10 mouse cellular contexts compared by ENCODE assay signal in genomic region chr12:24537965-24538364, GRCm38 (mm10). TPM values are rescaled to one million over a fixed set of nuclear protein-coding genes. Genes with fewer than 3 reads are reported as not detected.
DNase-seq lines count a peak whose midpoint lies in the region; ATAC-seq and TF ChIP-seq lines count a peak whose summit lies in the region.
"Had no signal": no experiment of that assay in that cellular context is flagged by ENCODE, and none has a peak within 500 bp of the region (broad histone marks: within the 10 kb centered on the region; RNA-seq: fewer than 3 reads in every experiment).

No protein-coding gene starts in this region.

- no peaks in the 10 kb centered on the region for H3K9me3 ChIP-seq in heart, embryonic 12.5 days (replicated peaks)
- H3K9me3 ChIP-seq: lung, embryonic 15.5 days had no signal

- H3K4me1 ChIP-seq in heart, embryonic 12.5 days (replicated peaks): peaks cover 6% of the 10 kb centered on the region; the same call in 1 of the 2 replicates
- H3K4me1 ChIP-seq in kidney, adult 2 months (ENCODE audit: control insufficient read depth, insufficient read depth, low read length): no peaks in the 10 kb centered on the region
- H3K4me1 ChIP-seq: lung, embryonic 15.5 days had no signal

- no peak overlapping the region for H3K4me2 ChIP-seq in heart, embryonic 12.5 days
- H3K4me2 ChIP-seq: lung, embryonic 15.5 days had no signal

- no peak overlapping the region for H3K9ac ChIP-seq in heart, embryonic 12.5 days
- H3K9ac ChIP-seq: lung, embryonic 15.5 days had no signal

- no peaks in the 10 kb centered on the region for H3K27me3 ChIP-seq in heart, embryonic 12.5 days (replicated peaks)
- no peaks in the 10 kb centered on the region for H3K27me3 ChIP-seq in kidney, adult 2 months (replicated peaks; ENCODE audit: control insufficient read depth, insufficient read depth, low read length)
- H3K27me3 ChIP-seq: lung, embryonic 15.5 days had no signal

- TF ChIP-seq POLR2A in kidney, adult 2 months (IDR thresholded peaks at IDR 0.05; ENCODE audit: low read depth, low read length): no peak

- H3K36me3 ChIP-seq in heart, embryonic 12.5 days: peaks cover 3% of the 10 kb centered on the region
- H3K36me3 ChIP-seq in kidney, adult 2 months (ENCODE audit: control insufficient read depth, insufficient read depth, low read length): no peaks in the 10 kb centered on the region
- H3K36me3 ChIP-seq: lung, embryonic 15.5 days had no signal

- WGBS in heart, embryonic 12.5 days: 53% methylated on average over 4 of the region's 4 CpGs
- WGBS in kidney, adult 2 months: 84% methylated on average over 4 of the region's 4 CpGs

- peak; percentile 44 to 46 for DNase-seq in heart, adult 18-20 months
- DNase-seq in 3134 (ENCODE audit: extremely low read depth, insufficient read length, low spot score): peak; percentile 43
- peak; percentile 68 for DNase-seq in adrenal gland, postnatal 14 days
- DNase-seq in left cerebral cortex, adult 18-20 months (ENCODE audit: low spot score in 2 of 2): peak; percentile 50 to 64
- no peak for DNase-seq in kidney, postnatal 25 days
- no peak for DNase-seq in kidney, adult 2 months

- no peak for ATAC-seq in heart, embryonic 12.5 days (ENCODE audit: insufficient number of reproducible peaks, low FRiP score)
- no peak for ATAC-seq in erythroid progenitor cell, adult 5-6 weeks (replicated peaks; ENCODE audit: low FRiP score, poor library complexity, severe bottlenecking)

- no peak for TF ChIP-seq CTCF in kidney, adult 2 months (conservative IDR thresholded peaks at IDR 0.05; ENCODE audit: insufficient read depth, insufficient read length, low read depth, low read length)

- no peak overlapping the region for H3K27ac ChIP-seq in heart, embryonic 12.5 days (ENCODE audit: poor library complexity, severe bottlenecking)
- H3K27ac ChIP-seq in kidney, adult 2 months (ENCODE audit: insufficient read depth, low read depth, low read length): no peak overlapping the region
- H3K27ac ChIP-seq: kidney, postnatal 0 days; lung, embryonic 15.5 days had no signal

- H3K4me3 ChIP-seq in heart, embryonic 12.5 days: no peak overlapping the region
- H3K4me3 ChIP-seq in kidney, adult 2 months (ENCODE audit: insufficient read depth, low read depth, low read length): no peak overlapping the region
- H3K4me3 ChIP-seq: lung, embryonic 15.5 days had no signal

RNA-seq across cellular contexts. Expression of gene Grhl1, which starts 34.1 kb away (rescaled TPM):
- total RNA-seq in heart, adult 18-20 months (2021): under 1 TPM; 0.35 to 0.54 TPM
- 3.9 and 4.5 TPM in 2 replicates for polyA plus RNA-seq in heart, embryonic 12.5 days (2016; fragmentation: Nextera tagmentation; extraction: Ambion mirVana)
- 1.1 and 1.2 TPM in 2 replicates for total RNA-seq in adrenal gland, postnatal 14 days (2021)
- total RNA-seq in left cerebral cortex, adult 18-20 months (2021): 10 to 100 TPM; 10.8 to 14.2 TPM
- polyA plus RNA-seq in kidney, adult 2 months (2012; rRNA removed): 0.67 and 0.72 TPM in 2 replicates
- not detected in 2 replicates for total RNA-seq in erythroid progenitor cell, adult 5-6 weeks (2015; ENCODE audit: low replicate concordance)
- total RNA-seq in erythroid progenitor cell, adult 5-6 weeks (2017; ENCODE audit: low replicate concordance): not detected in 2 replicates

RNA-seq across cellular contexts. Expression of gene Taf1b, which starts 39.8 kb away (rescaled TPM):
- 10 to 100 TPM; 10.1 to 11.1 TPM for total RNA-seq in heart, adult 18-20 months (2021)
- 23.9 and 25.4 TPM in 2 replicates for polyA plus RNA-seq in heart, embryonic 12.5 days (2016; fragmentation: Nextera tagmentation; extraction: Ambion mirVana)
- 13.4 and 15.1 TPM in 2 replicates for total RNA-seq in adrenal gland, postnatal 14 days (2021)
- 10 to 100 TPM; 28.3 to 29.6 TPM for total RNA-seq in left cerebral cortex, adult 18-20 months (2021)
- polyA plus RNA-seq in kidney, adult 2 months (2012; rRNA removed): 7.6 and 9.5 TPM in 2 replicates
- 4.0 and 15.9 TPM in 2 replicates for total RNA-seq in erythroid progenitor cell, adult 5-6 weeks (2015; ENCODE audit: low replicate concordance)
- 12.7 and 13.8 TPM in 2 replicates for total RNA-seq in erythroid progenitor cell, adult 5-6 weeks (2017; ENCODE audit: low replicate concordance)

Comparison
In these comparisons a context has a peak if more than half of its experiments do, and no peak if none do; other contexts are left out.
1. DNase-seq: peak in heart, adult 18-20 months (2 of 2), 3134 (single experiment), adrenal gland, postnatal 14 days (single experiment) and left cerebral cortex, adult 18-20 months (2 of 2); none in kidney, postnatal 25 days (0 of 2) and kidney, adult 2 months (single experiment).